Mouse (Mus musculus) mouse embryonic stem cell (cell line): ENCODE results near the gene Col2a1.

Source experiments
- in situ Hi-C, 2 experiments: fragments of 300-500 bp; cut with MboI; formaldehyde crosslinking; loops; 1 replicate in 1 of 2; 3 replicates in 1 of 2; pipeline ENCODE4 v1.14.3; 2019 to 2020; ENCODE audit warnings: low sequenced_read_pairs in 2 of 2, low pct_unique_long_range_greater_than_20kb in 1 of 2, mixed read lengths in 1 of 2; ENCODE audit not compliant: unreplicated experiment in 1 of 2

Col2a1 gene

GRCm38 (mm10) chr15:97944919-97945574 is 59.4 kb downstream of the Col2a1 start:
- in situ Hi-C loops = loop anchor here in 1 of 2 experiments (5.0 kb wide), 1 partner anchor 78 kb away; no protein-coding TSS in a partner anchor

GRCm38 (mm10) chr15:97943356-97943755 is 61.1 kb downstream of the Col2a1 start:
- in situ Hi-C loops = no loop called here

- in situ Hi-C loops = no loop called here
Measured at GRCm38 (mm10) chr15:97942538-97942937, 62.0 kb downstream of the Col2a1 start.

GRCm38 (mm10) chr15:97941306-97941705 is 63.2 kb downstream of the Col2a1 start:
- in situ Hi-C loops = no loop called here

GRCm38 (mm10) chr15:97940088-97940487 is 64.4 kb downstream of the Col2a1 start:
- in situ Hi-C loops = no loop called here

GRCm38 (mm10) chr15:97938580-97938979 is 65.9 kb downstream of the Col2a1 start:
- in situ Hi-C loops = no loop called here

- in situ Hi-C loops = no loop called here
Measured at GRCm38 (mm10) chr15:97932441-97932840, 72.1 kb downstream of the Col2a1 start.

GRCm38 (mm10) chr15:97929259-97929824 is 75.2 kb downstream of the Col2a1 start:
- in situ Hi-C loops = no loop called here

GRCm38 (mm10) chr15:97927821-97928220 is 76.7 kb downstream of the Col2a1 start:
- in situ Hi-C loops = no loop called here

GRCm38 (mm10) chr15:97927018-97927417 is 77.5 kb downstream of the Col2a1 start:
- in situ Hi-C loops = no loop called here
